Mouse (Mus musculus) liver, embryonic 14.5 days (tissue): ENCODE measurements at regions not wholly inside any gene's neighbourhood (a gene's known extent, or its start where the extent isn't known, plus 50 kb on each side); places are given as distances from the start of the nearest gene placed in this dataset.

Source experiments
- ATAC-seq: fragments of 200-750 bp; cut with Nextera tagmentation; 2 replicates; pipeline ENCODE4 v1.8.0; 2017; ENCODE audit warnings: moderate number of reproducible peaks, mild to moderate bottlenecking, moderate library complexity; ENCODE audit not compliant: insufficient read depth
- DNase-seq, 3 experiments: peaks; one replicate each; pipeline ENCODE4 v3.0.0-alpha.2; 2012 to 2013; ENCODE audit warnings: low read depth in 3 of 3, low spot score in 3 of 3
- H3K27ac ChIP-seq: fragments of 300-500 bp; sonication (generic); 2 replicates; pipeline ENCODE4 v1.5.1; 2014; ENCODE audit warnings: moderate library complexity, mild to moderate bottlenecking, control low read depth, inconsistent platforms
- H3K27me3 ChIP-seq: fragments of 300-500 bp; sonication (generic); 2 replicates; pipeline ENCODE4 v1.6.1; 2014; ENCODE audit warnings: mild to moderate bottlenecking, low read length, moderate library complexity; ENCODE audit not compliant: control insufficient read depth, insufficient read depth
- H3K36me3 ChIP-seq: fragments of 300-500 bp; sonication (generic); replicated peaks from 2 replicates; pipeline ENCODE4 v1.6.1; 2014; ENCODE audit warnings: low read depth; ENCODE audit not compliant: control insufficient read depth, insufficient read depth
- H3K4me1 ChIP-seq, 2 experiments: fragments of 200-500 bp in 1 of 2; fragments of 300-500 bp in 1 of 2; sonication (generic) in 1 of 2; replicated peaks; 2 replicates each; pipeline ENCODE4 v1.6.1; 2012 to 2014; ENCODE audit warnings: antibody characterized with exemption in 1 of 2, inconsistent platforms in 1 of 2, low read length in 1 of 2; ENCODE audit not compliant: control insufficient read depth in 2 of 2, insufficient read depth in 2 of 2
- H3K4me2 ChIP-seq: fragments of 300-500 bp; sonication (generic); 2 replicates; pipeline ENCODE4 v1.6.1; 2014; ENCODE audit warnings: low read depth, mild to moderate bottlenecking, control low read depth, moderate library complexity
- H3K4me3 ChIP-seq, 2 experiments: fragments of 200-500 bp in 1 of 2; fragments of 300-500 bp in 1 of 2; sonication (generic) in 1 of 2; 2 replicates each; pipeline ENCODE4 v1.5.1; 2012 to 2014; ENCODE audit warnings: low read depth in 2 of 2, low read length in 2 of 2, mild to moderate bottlenecking in 2 of 2, control low read depth in 1 of 2, inconsistent platforms in 1 of 2, moderate library complexity in 1 of 2; ENCODE audit not compliant: insufficient read depth in 1 of 2
- H3K9ac ChIP-seq: fragments of 300-500 bp; sonication (generic); replicated peaks from 2 replicates; pipeline ENCODE4 v1.6.1; 2014; ENCODE audit warnings: mild to moderate bottlenecking, control low read depth, moderate library complexity
- H3K9me3 ChIP-seq: fragments of 300-500 bp; sonication (generic); 2 replicates; pipeline ENCODE4 v1.6.1; 2016; ENCODE audit warnings: low read length, mixed read lengths; ENCODE audit not compliant: control insufficient read depth
- CTCF ChIP-seq: IDR thresholded peaks from 2 replicates; pipeline ENCODE4 v1.5.1; 2016; ENCODE audit warnings: antibody characterized with exemption, low read depth, control low read depth
- EP300 ChIP-seq: IDR thresholded peaks from 2 replicates; pipeline ENCODE4 v1.6.1; 2016; ENCODE audit warnings: antibody characterized with exemption, low read depth
- WGBS: fragments of 180-500 bp; shearing (Covaris S2); extraction: QIAGEN DNeasy Blood & Tissue Kit; methylation state at CpG from one replicate; pipeline ENCODE4 v1.1.7; 2014; ENCODE audit not compliant: insufficient replicate concordance; 5-methylcytosine and 5-hydroxymethylcytosine counted together

GRCm38 (mm10) chr7:113146526-113146925 is 60.7 kb upstream of the Arntl start:
- Histone ChIP-seq H3K9me3 (no peaks in the 10 kb centered on the region), H3K36me3 (no peaks in the 10 kb centered on the region), H3K27me3 (no peaks in the 10 kb centered on the region), H3K4me1 (no peaks in the 10 kb centered on the region), H3K9ac (no peak overlapping the region), H3K4me3 (no peak overlapping the region), H3K4me2 (no peak overlapping the region), H3K27ac (no peak overlapping the region)
- ATAC-seq = no peak
- 66% methylated on average over 9 of the region's 9 CpGs for WGBS
- DNase-seq = no peak
- TF ChIP-seq CTCF (no peak), EP300 (no peak)

- Histone ChIP-seq H3K27ac (no peak overlapping the region), H3K9me3 (no peaks in the 10 kb centered on the region), H3K9ac (no peak overlapping the region), H3K4me3 (no peak overlapping the region), H3K4me1 (no peaks in the 10 kb centered on the region), H3K4me2 (no peak overlapping the region), H3K36me3 (no peaks in the 10 kb centered on the region), H3K27me3 (no peaks in the 10 kb centered on the region)
- ATAC-seq (no peak), DNase-seq (no peak)
- TF ChIP-seq EP300 (no peak), CTCF (no peak)
- WGBS = 29% methylated on average over 16 of the region's 16 CpGs
These were observed 59.6 kb upstream of the Arntl start for GRCm38 (mm10) chr7:113147391-113148332.

- no peaks in the 10 kb centered on the region for H3K27me3 ChIP-seq
- H3K9me3 ChIP-seq = no peaks in the 10 kb centered on the region
- no peak overlapping the region for H3K4me2 ChIP-seq
- 73% methylated on average over 6 of the region's 6 CpGs for WGBS
- H3K36me3 ChIP-seq = no peaks in the 10 kb centered on the region
- TF ChIP-seq CTCF (no peak), EP300 (no peak)
- no peak overlapping the region for H3K27ac ChIP-seq
- H3K4me1 ChIP-seq = no peaks in the 10 kb centered on the region
- ATAC-seq = no peak
- no peak for DNase-seq
- no peak overlapping the region for H3K4me3 ChIP-seq
- no peak overlapping the region for H3K9ac ChIP-seq
These were observed 58.6 kb upstream of the Arntl start for GRCm38 (mm10) chr7:113148700-113149099.

- 57% methylated on average over 4 of the region's 4 CpGs for WGBS
- no peak for TF ChIP-seq EP300
- TF ChIP-seq CTCF = no peak
- no peaks in the 10 kb centered on the region for H3K9me3 ChIP-seq
- no peak overlapping the region for H3K27ac ChIP-seq
- H3K36me3 ChIP-seq = no peaks in the 10 kb centered on the region
- H3K4me3 ChIP-seq = no peak overlapping the region
- H3K9ac ChIP-seq = no peak overlapping the region
- H3K4me1 ChIP-seq = no peaks in the 10 kb centered on the region
- ATAC-seq (no peak), DNase-seq (no peak)
- no peaks in the 10 kb centered on the region for H3K27me3 ChIP-seq
- H3K4me2 ChIP-seq = no peak overlapping the region
These were observed 57.2 kb upstream of the Arntl start for GRCm38 (mm10) chr7:113149966-113150470.

GRCm38 (mm10) chr7:113150789-113151188 is 56.5 kb upstream of the Arntl start:
- no peaks in the 10 kb centered on the region for H3K9me3 ChIP-seq
- H3K4me1 ChIP-seq = no peaks in the 10 kb centered on the region
- no peak overlapping the region for H3K4me2 ChIP-seq
- H3K27me3 ChIP-seq = no peaks in the 10 kb centered on the region
- ATAC-seq (no peak), DNase-seq (no peak)
- TF ChIP-seq EP300 (no peak), CTCF (no peak)
- WGBS = 21% methylated on average over 6 of the region's 6 CpGs
- no peak overlapping the region for H3K27ac ChIP-seq
- H3K4me3 ChIP-seq = no peak overlapping the region
- no peaks in the 10 kb centered on the region for H3K36me3 ChIP-seq
- H3K9ac ChIP-seq = no peak overlapping the region
